Mouse (Mus musculus) urinary bladder, postnatal 0 days (tissue): ENCODE results near the gene Gphb5. TPM values are rescaled to one million over a fixed set of nuclear protein-coding genes. Genes with fewer than 3 reads are reported as not detected.

Experiments used
- polyA plus RNA-seq: library from polyadenylated mRNA; unstranded; fragments of >200 nt; fragmentation: Nextera tagmentation; extraction: Ambion mirVana; gene quantifications from 2 replicates; pipeline ENCODE4 v1.2.1, GENCODE M21; 2015

Gphb5 gene
- 0.07 TPM in 1 of 2 replicates, not detected in the other for polyA plus RNA-seq

GRCm38 (mm10) chr12:75416681-75417080, at the start of gene Gphb5:
Gene Gphb5 (minus strand): TSS chr12:75416781.

Other genes with a start within 250 kb of the Gphb5 start
- 0.05 TPM in 1 of 2 replicates, not detected in the other for gene Kcnh5, start 239.4 kb downstream of the Gphb5 start, polyA plus RNA-seq
- gene Rhoj, start 108.5 kb downstream of the Gphb5 start, polyA plus RNA-seq: 144 and 155 TPM in 2 replicates
- 7.6 and 9.6 TPM in 2 replicates for gene Ppp2r5e, start 179.5 kb upstream of the Gphb5 start, polyA plus RNA-seq